14 mouse cellular contexts compared by ENCODE assay signal in the genomic region with DNA sequence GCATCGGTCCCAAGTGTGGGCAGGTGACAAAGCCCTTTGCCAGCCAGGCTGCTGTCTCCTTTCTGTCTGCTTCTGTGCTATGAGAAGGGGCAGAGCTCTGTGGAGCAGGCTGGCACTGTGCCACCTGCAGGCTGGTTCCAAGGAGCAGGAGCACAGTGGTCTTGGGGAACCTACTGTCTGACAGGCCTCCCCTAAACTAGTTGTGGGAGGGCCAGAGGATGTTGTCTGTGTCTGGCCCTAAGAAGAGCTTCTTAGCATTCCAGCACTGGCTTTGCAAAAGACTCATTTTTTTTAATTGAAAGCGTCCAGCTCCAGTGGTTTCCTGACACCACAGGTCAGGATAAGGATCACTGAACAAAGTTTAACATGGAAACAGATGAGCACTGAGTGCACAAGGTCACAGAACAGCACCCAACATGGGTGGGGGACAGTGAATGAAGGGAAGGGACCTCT. TPM values are rescaled to one million over a fixed set of nuclear protein-coding genes. Genes with fewer than 3 reads are reported as not detected.
DNase-seq lines count a peak whose midpoint lies in the region; ATAC-seq and TF ChIP-seq lines count a peak whose summit lies in the region.
"Had no signal": no experiment of that assay in that cellular context is flagged by ENCODE, and none has a peak within 500 bp of the region (broad histone marks: within the 10 kb centered on the region; RNA-seq: fewer than 3 reads in every experiment).

No protein-coding gene starts in this region.

- H3K27ac ChIP-seq in forebrain, embryonic 13.5 days: no peak overlapping the region
- no peak overlapping the region for H3K27ac ChIP-seq in forebrain, embryonic 12.5 days
- 0 out of 2 replicates have a peak overlapping the region, but pooled peaks have one; percentile 2 for H3K27ac ChIP-seq in intestine, embryonic 15.5 days
- 0 out of 2 replicates have a peak overlapping the region, but pooled peaks have one; percentile 42 for H3K27ac ChIP-seq in kidney, postnatal 0 days
- H3K27ac ChIP-seq: left cerebral cortex, adult 2 months; stomach, embryonic 15.5 days had no signal

- no peak for TF ChIP-seq CTCF in kidney, postnatal 0 days (IDR thresholded peaks at IDR 0.05; ENCODE audit: low read depth)

- no peak overlapping the region for H3K4me2 ChIP-seq in forebrain, embryonic 13.5 days
- no peak overlapping the region for H3K4me2 ChIP-seq in forebrain, embryonic 12.5 days
- H3K4me2 ChIP-seq in intestine, embryonic 15.5 days (replicated peaks): no peak overlapping the region
- H3K4me2 ChIP-seq in kidney, postnatal 0 days (ENCODE audit: low read length): no peak overlapping the region
- H3K4me2 ChIP-seq: liver, embryonic 11.5 days; stomach, embryonic 15.5 days had no signal

- H3K4me1 ChIP-seq in forebrain, embryonic 13.5 days: peaks cover 45% of the 10 kb centered on the region
- peaks cover 37% of the 10 kb centered on the region for H3K4me1 ChIP-seq in forebrain, embryonic 12.5 days
- peaks cover 85% of the 10 kb centered on the region for H3K4me1 ChIP-seq in megakaryocyte, embryonic 14.5 days
- H3K4me1 ChIP-seq in intestine, embryonic 15.5 days (replicated peaks): peaks cover 29% of the 10 kb centered on the region
- peaks cover 38% of the 10 kb centered on the region for H3K4me1 ChIP-seq in kidney, postnatal 0 days (replicated peaks; ENCODE audit: insufficient read depth, low read length)

- WGBS in forebrain, embryonic 13.5 days: 68% methylated on average over 2 of the region's 2 CpGs
- whole genome bisulfite sequencing in forebrain, embryonic 12.5 days: 77% methylated on average over 2 of the region's 2 CpGs
- 75% methylated on average over 2 of the region's 2 CpGs for WGBS in intestine, embryonic 15.5 days
- 37% methylated on average over 2 of the region's 2 CpGs for WGBS in kidney, postnatal 0 days

- H3K9me3 ChIP-seq in forebrain, embryonic 13.5 days (replicated peaks): no peaks in the 10 kb centered on the region
- H3K9me3 ChIP-seq in forebrain, embryonic 12.5 days: no peaks in the 10 kb centered on the region
- H3K9me3 ChIP-seq in megakaryocyte, embryonic 14.5 days: no peaks in the 10 kb centered on the region
- no peaks in the 10 kb centered on the region for H3K9me3 ChIP-seq in intestine, embryonic 15.5 days
- no peaks in the 10 kb centered on the region for H3K9me3 ChIP-seq in kidney, postnatal 0 days (replicated peaks; ENCODE audit: low read length)
- H3K9me3 ChIP-seq: stomach, embryonic 15.5 days had no signal

- H3K9ac ChIP-seq in forebrain, embryonic 13.5 days: peak overlapping the region; percentile 30
- no peak overlapping the region for H3K9ac ChIP-seq in forebrain, embryonic 12.5 days
- H3K9ac ChIP-seq in intestine, embryonic 15.5 days: no peak overlapping the region
- no peak overlapping the region for H3K9ac ChIP-seq in kidney, postnatal 0 days (ENCODE audit: low read depth, low read length)
- H3K9ac ChIP-seq: stomach, embryonic 15.5 days had no signal

- H3K4me3 ChIP-seq in forebrain, embryonic 13.5 days: no peak overlapping the region
- no peak overlapping the region for H3K4me3 ChIP-seq in forebrain, embryonic 12.5 days (replicated peaks)
- H3K4me3 ChIP-seq in megakaryocyte, embryonic 14.5 days (replicated peaks): peak overlapping the region; percentile 47
- H3K4me3 ChIP-seq in intestine, embryonic 15.5 days (replicated peaks): no peak overlapping the region
- no peak overlapping the region for H3K4me3 ChIP-seq in kidney, postnatal 0 days (replicated peaks; ENCODE audit: low read depth, low read length)
- H3K4me3 ChIP-seq: left cerebral cortex, adult 2 months; stomach, embryonic 15.5 days had no signal

- DNase-seq in kidney, postnatal 0 days (ENCODE audit: low spot score): peak; percentile 62
- no peak for DNase-seq in right cerebral cortex, postnatal 25 days
- DNase-seq in ovary, postnatal 36 days (ENCODE audit: low spot score): no peak
- DNase-seq: adrenal gland, postnatal 25 days; lung, postnatal 14 days; thymus, postnatal 4 days had no signal

- no peaks in the 10 kb centered on the region for H3K36me3 ChIP-seq in forebrain, embryonic 13.5 days (ENCODE audit: poor library complexity, severe bottlenecking)
- no peaks in the 10 kb centered on the region for H3K36me3 ChIP-seq in forebrain, embryonic 12.5 days (replicated peaks)
- peaks cover 66% of the 10 kb centered on the region for H3K36me3 ChIP-seq in megakaryocyte, embryonic 14.5 days (replicated peaks; ENCODE audit: low read length)
- peaks cover 4% of the 10 kb centered on the region; the same call in 1 of the 2 replicates for H3K36me3 ChIP-seq in intestine, embryonic 15.5 days
- no peaks in the 10 kb centered on the region for H3K36me3 ChIP-seq in kidney, postnatal 0 days (ENCODE audit: insufficient read depth, low read length)
- H3K36me3 ChIP-seq: stomach, embryonic 15.5 days had no signal

- peak; percentile 34; the same call in 1 of the 2 replicates for ATAC-seq in forebrain, embryonic 13.5 days
- ATAC-seq in forebrain, embryonic 12.5 days (ENCODE audit: low FRiP score): no peak
- ATAC-seq in megakaryocyte, adult 5-6 weeks (ENCODE audit: poor library complexity, severe bottlenecking): no peak
- ATAC-seq in intestine, embryonic 15.5 days: no peak
- peak; percentile 43; the same call in 1 of the 2 replicates for ATAC-seq in kidney, postnatal 0 days (replicated peaks; ENCODE audit: low FRiP score, low read depth)

- H3K27me3 ChIP-seq in forebrain, embryonic 13.5 days: no peaks in the 10 kb centered on the region
- H3K27me3 ChIP-seq in forebrain, embryonic 12.5 days: no peaks in the 10 kb centered on the region
- no peaks in the 10 kb centered on the region for H3K27me3 ChIP-seq in megakaryocyte, embryonic 14.5 days (replicated peaks)
- no peaks in the 10 kb centered on the region for H3K27me3 ChIP-seq in intestine, embryonic 15.5 days (replicated peaks)
- no peaks in the 10 kb centered on the region for H3K27me3 ChIP-seq in kidney, postnatal 0 days (ENCODE audit: insufficient read depth, low read length)
- H3K27me3 ChIP-seq: stomach, embryonic 15.5 days had no signal

RNA-seq across cellular contexts. Expression of a gene that starts 6.9 kb away (rescaled TPM):
- 10.0 and 10.2 TPM in 2 replicates for polyA plus RNA-seq in forebrain, embryonic 13.5 days (2015; fragmentation: Nextera tagmentation; extraction: Ambion mirVana)
- 9.9 and 11.3 TPM in 2 replicates for polyA plus RNA-seq in forebrain, embryonic 12.5 days (2016; fragmentation: Nextera tagmentation; extraction: Ambion mirVana)
- polyA plus RNA-seq in megakaryocyte, embryonic 14.5 days (2012; ENCODE audit: insufficient read depth, low replicate concordance): 7.7 and 8.4 TPM in 2 replicates
- total RNA-seq in megakaryocyte, adult 5-6 weeks (2015): 17.8 and 22.7 TPM in 2 replicates
- total RNA-seq in megakaryocyte, adult 5-6 weeks (2017): 15.2 and 16.3 TPM in 2 replicates
- 35.7 and 36.9 TPM in 2 replicates for polyA plus RNA-seq in intestine, embryonic 15.5 days (2015; fragmentation: Nextera tagmentation; extraction: Ambion mirVana)
- 9.4 and 10.9 TPM in 2 replicates for polyA plus RNA-seq in kidney, postnatal 0 days (2015; fragmentation: Nextera tagmentation; extraction: Ambion mirVana)

RNA-seq across cellular contexts. Expression of a gene that starts 33.3 kb away (rescaled TPM):
- 56.4 and 59.5 TPM in 2 replicates for polyA plus RNA-seq in forebrain, embryonic 13.5 days (2015; fragmentation: Nextera tagmentation; extraction: Ambion mirVana)
- 67.1 and 71.4 TPM in 2 replicates for polyA plus RNA-seq in forebrain, embryonic 12.5 days (2016; fragmentation: Nextera tagmentation; extraction: Ambion mirVana)
- 1.1 and 6.7 TPM in 2 replicates for polyA plus RNA-seq in megakaryocyte, embryonic 14.5 days (2012; ENCODE audit: insufficient read depth, low replicate concordance)
- 23.9 and 25.4 TPM in 2 replicates for total RNA-seq in megakaryocyte, adult 5-6 weeks (2015)
- 14.4 and 15.8 TPM in 2 replicates for total RNA-seq in megakaryocyte, adult 5-6 weeks (2017)
- polyA plus RNA-seq in intestine, embryonic 15.5 days (2015; fragmentation: Nextera tagmentation; extraction: Ambion mirVana): 32.7 and 33.3 TPM in 2 replicates
- 35.9 and 38.3 TPM in 2 replicates for polyA plus RNA-seq in kidney, postnatal 0 days (2015; fragmentation: Nextera tagmentation; extraction: Ambion mirVana)

RNA-seq across cellular contexts. Expression of a gene that starts 33.3 kb away (rescaled TPM):
- 5.3 and 5.7 TPM in 2 replicates for polyA plus RNA-seq in forebrain, embryonic 13.5 days (2015; fragmentation: Nextera tagmentation; extraction: Ambion mirVana)
- 3.4 and 4.5 TPM in 2 replicates for polyA plus RNA-seq in forebrain, embryonic 12.5 days (2016; fragmentation: Nextera tagmentation; extraction: Ambion mirVana)
- 9.6 and 10.5 TPM in 2 replicates for polyA plus RNA-seq in megakaryocyte, embryonic 14.5 days (2012; ENCODE audit: insufficient read depth, low replicate concordance)
- 14.4 and 15.1 TPM in 2 replicates for total RNA-seq in megakaryocyte, adult 5-6 weeks (2015)
- 6.8 and 11.1 TPM in 2 replicates for total RNA-seq in megakaryocyte, adult 5-6 weeks (2017)
- 2.9 and 3.4 TPM in 2 replicates for polyA plus RNA-seq in intestine, embryonic 15.5 days (2015; fragmentation: Nextera tagmentation; extraction: Ambion mirVana)
- polyA plus RNA-seq in kidney, postnatal 0 days (2015; fragmentation: Nextera tagmentation; extraction: Ambion mirVana): 3.4 and 3.8 TPM in 2 replicates

RNA-seq across cellular contexts. Expression of a gene that starts 58.3 kb away (rescaled TPM):
- polyA plus RNA-seq in forebrain, embryonic 13.5 days (2015; fragmentation: Nextera tagmentation; extraction: Ambion mirVana): 11.3 and 12.3 TPM in 2 replicates
- 14.8 and 15.0 TPM in 2 replicates for polyA plus RNA-seq in forebrain, embryonic 12.5 days (2016; fragmentation: Nextera tagmentation; extraction: Ambion mirVana)
- polyA plus RNA-seq in megakaryocyte, embryonic 14.5 days (2012; ENCODE audit: insufficient read depth, low replicate concordance): 2.7 and 5.6 TPM in 2 replicates
- total RNA-seq in megakaryocyte, adult 5-6 weeks (2015): 2.3 and 2.4 TPM in 2 replicates
- total RNA-seq in megakaryocyte, adult 5-6 weeks (2017): 2.2 and 9.8 TPM in 2 replicates
- polyA plus RNA-seq in intestine, embryonic 15.5 days (2015; fragmentation: Nextera tagmentation; extraction: Ambion mirVana): 12.7 and 14.7 TPM in 2 replicates
- 8.7 and 10.9 TPM in 2 replicates for polyA plus RNA-seq in kidney, postnatal 0 days (2015; fragmentation: Nextera tagmentation; extraction: Ambion mirVana)

Comparison
In these comparisons a context has a peak if more than half of its experiments do, and no peak if none do; other contexts are left out.
1. ATAC-seq: peak in forebrain, embryonic 13.5 days (single experiment) and kidney, postnatal 0 days (single experiment); none in forebrain, embryonic 12.5 days (single experiment), megakaryocyte, adult 5-6 weeks (single experiment) and intestine, embryonic 15.5 days (single experiment).
2. H3K27ac ChIP-seq: peak in intestine, embryonic 15.5 days (single experiment) and kidney, postnatal 0 days (single experiment); none in forebrain, embryonic 13.5 days (single experiment) and forebrain, embryonic 12.5 days (single experiment).